Mouse (Mus musculus) lung, postnatal 0 days (tissue): ENCODE data around the gene Slc30a6. TPM values are rescaled to one million over a fixed set of nuclear protein-coding genes. Genes with fewer than 3 reads are reported as not detected.
"Not testable (repeated sequence)": the region's sequence is repeated elsewhere in the genome, so short reads cannot be mapped to it uniquely, and the experiment has no call there.

ENCODE experiments used
- ATAC-seq: fragments of 200-750 bp; cut with Nextera tagmentation; 2 replicates; pipeline ENCODE4 v1.8.0; 2017; ENCODE audit warnings: moderate library complexity
- DNase-seq: peaks from one replicate; pipeline ENCODE4 v3.0.0-alpha.2; 2016; ENCODE audit warnings: low spot score
- H3K27ac ChIP-seq: fragments of 300-500 bp; sonication (generic); 2 replicates; pipeline ENCODE4 v1.5.1; 2014; ENCODE audit warnings: antibody characterized with exemption, mild to moderate bottlenecking, low read length, mixed read lengths
- H3K27me3 ChIP-seq: fragments of 300-500 bp; sonication (generic); replicated peaks from 2 replicates; pipeline ENCODE4 v1.6.1; 2014; ENCODE audit warnings: low read length, mixed read lengths; ENCODE audit not compliant: insufficient read depth
- H3K36me3 ChIP-seq: fragments of 300-500 bp; sonication (generic); 2 replicates; pipeline ENCODE4 v1.6.1; 2014; ENCODE audit warnings: low read length, mixed read lengths; ENCODE audit not compliant: insufficient read depth
- H3K4me1 ChIP-seq: fragments of 300-500 bp; sonication (generic); 2 replicates; pipeline ENCODE4 v1.6.1; 2014; ENCODE audit warnings: antibody characterized with exemption, low read depth, low read length, mixed read lengths; ENCODE audit not compliant: insufficient read depth
- H3K4me2 ChIP-seq: fragments of 300-500 bp; sonication (generic); replicated peaks from 2 replicates; pipeline ENCODE4 v1.6.1; 2014; ENCODE audit warnings: low read depth, mild to moderate bottlenecking, low read length, moderate library complexity, mixed read lengths
- H3K4me3 ChIP-seq: fragments of 300-500 bp; sonication (generic); 2 replicates; pipeline ENCODE4 v1.5.1; 2014; ENCODE audit warnings: low read depth, low read length
- H3K9ac ChIP-seq: fragments of 300-500 bp; sonication (generic); replicated peaks from 2 replicates; pipeline ENCODE4 v1.6.1; 2014; ENCODE audit warnings: low read depth, mild to moderate bottlenecking
- H3K9me3 ChIP-seq: fragments of 300-500 bp; sonication (generic); 2 replicates; pipeline ENCODE4 v1.6.1; 2016; ENCODE audit warnings: low read length, mixed read lengths
- CTCF ChIP-seq: IDR thresholded peaks from 2 replicates; pipeline ENCODE4 v1.5.1; 2016; ENCODE audit warnings: antibody characterized with exemption, mild to moderate bottlenecking
- EP300 ChIP-seq: IDR thresholded peaks from 2 replicates; pipeline ENCODE4 v1.6.1; 2016; ENCODE audit warnings: antibody characterized with exemption, mild to moderate bottlenecking, control low read depth
- WGBS: fragments of 180-500 bp; shearing (Covaris S2); extraction: QIAGEN DNeasy Blood & Tissue Kit; methylation state at CpG from one replicate; pipeline ENCODE4 v1.1.7; 2014; 5-methylcytosine and 5-hydroxymethylcytosine counted together
- polyA plus RNA-seq: library from polyadenylated mRNA; unstranded; fragments of >200 nt; fragmentation: Nextera tagmentation; extraction: Ambion mirVana; gene quantifications from 2 replicates; pipeline ENCODE4 v1.2.1, GENCODE M21; 2015

The Slc30a6 gene
- polyA plus RNA-seq, 1 experiment from 2014 or later: 28.6 TPM

GRCm38 (mm10) chr17:74454660-74455059 is 59.3 kb downstream of the Slc30a6 start:
- Histone ChIP-seq H3K9ac (no peak overlapping the region), H3K27me3 (no peaks in the 10 kb centered on the region), H3K36me3 (no peaks in the 10 kb centered on the region), H3K4me3 (no peak overlapping the region), H3K4me2 (no peak overlapping the region), H3K9me3 (no peaks in the 10 kb centered on the region), H3K4me1 (no peaks in the 10 kb centered on the region), H3K27ac (no peak overlapping the region)
- no peak for ATAC-seq
- 77% methylated on average over 1 of the region's 1 CpGs for WGBS
- DNase-seq: no peak
- TF ChIP-seq CTCF (no peak), EP300 (no peak)

DNA sequence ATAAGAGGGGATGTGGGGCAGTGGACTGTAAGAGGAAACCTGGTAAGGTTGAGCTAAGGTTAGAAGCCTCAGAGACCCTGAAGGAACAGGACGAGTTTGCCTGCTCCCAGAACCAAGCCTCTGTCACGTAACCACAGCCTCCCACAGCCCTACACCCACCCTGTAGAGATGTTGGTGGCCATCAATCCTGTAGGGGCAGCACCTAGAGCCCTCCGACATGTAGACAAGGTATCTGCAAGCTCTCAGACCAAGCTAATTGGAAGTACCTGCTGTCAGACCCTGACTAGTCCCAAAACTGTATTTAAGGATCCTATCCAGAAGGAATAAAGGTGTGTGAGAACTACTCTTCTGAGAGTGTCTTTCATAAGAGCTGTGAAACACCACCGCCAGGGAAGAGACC is 60.0 kb downstream of the Slc30a6 start:
- no peak overlapping the region for H3K27ac ChIP-seq
- WGBS: 86% methylated on average over 4 of the region's 4 CpGs
- no peaks in the 10 kb centered on the region for H3K36me3 ChIP-seq
- H3K4me3 ChIP-seq: no peak overlapping the region
- H3K27me3 ChIP-seq: no peaks in the 10 kb centered on the region
- no peak overlapping the region for H3K4me2 ChIP-seq
- H3K9me3 ChIP-seq: no peaks in the 10 kb centered on the region
- no peak overlapping the region for H3K9ac ChIP-seq
- no peak for DNase-seq
- ATAC-seq: no peak
- TF ChIP-seq EP300: no peak
- TF ChIP-seq CTCF: no peak
- no peaks in the 10 kb centered on the region for H3K4me1 ChIP-seq

DNA sequence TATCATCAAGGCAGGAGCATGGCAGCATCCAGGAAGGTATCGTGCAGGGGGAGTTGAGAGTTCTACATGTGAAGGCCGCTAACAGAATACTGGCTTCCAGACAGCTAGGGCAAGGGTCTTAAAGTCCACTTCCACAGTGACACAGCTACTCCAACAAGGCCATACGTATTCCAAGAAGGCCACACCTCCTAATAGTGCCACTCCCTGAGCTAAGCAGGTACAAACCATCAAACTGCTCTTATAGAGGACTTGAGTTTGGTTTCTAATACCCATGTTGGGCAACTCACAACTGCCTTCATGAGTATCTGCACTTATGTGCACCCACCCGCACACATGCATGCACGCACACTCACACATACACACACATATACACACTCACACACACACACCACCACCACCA is 61.4 kb downstream of the Slc30a6 start:
- H3K27me3 ChIP-seq: no peaks in the 10 kb centered on the region
- ATAC-seq: no peak
- no peak for TF ChIP-seq CTCF
- no peak for TF ChIP-seq EP300
- no peaks in the 10 kb centered on the region for H3K4me1 ChIP-seq
- DNase-seq: no peak
- WGBS: 82% methylated on average over 5 of the region's 5 CpGs
- H3K4me3 ChIP-seq: no peak overlapping the region
- H3K36me3 ChIP-seq: no peaks in the 10 kb centered on the region
- no peak overlapping the region for H3K9ac ChIP-seq
- no peaks in the 10 kb centered on the region for H3K9me3 ChIP-seq
- no peak overlapping the region for H3K27ac ChIP-seq
- H3K4me2 ChIP-seq: no peak overlapping the region

- DNase-seq: no peak
- Histone ChIP-seq H3K36me3 (no peaks in the 10 kb centered on the region), H3K9me3 (no peaks in the 10 kb centered on the region), H3K27me3 (no peaks in the 10 kb centered on the region), H3K9ac (no peak overlapping the region), H3K4me3 (no peak overlapping the region), H3K4me2 (no peak overlapping the region), H3K4me1 (no peaks in the 10 kb centered on the region), H3K27ac (no peak overlapping the region)
- TF ChIP-seq CTCF: no peak
- TF ChIP-seq EP300: no peak
- no peak for ATAC-seq
- 54% methylated on average over 10 of the region's 10 CpGs for WGBS
These were observed 62.7 kb downstream of the Slc30a6 start for GRCm38 (mm10) chr17:74457972-74458677.

- no peak within 1 kb of the TSS for H3K27ac ChIP-seq
- no peaks in the 10 kb centered on the region for H3K27me3 ChIP-seq
- no peaks in the 10 kb centered on the region for H3K36me3 ChIP-seq
These were observed 63.5 kb downstream of the Slc30a6 start, which contains the start of gene Nlrc4 for GRCm38 (mm10) chr17:74458711-74459408. Gene Nlrc4 (minus strand): TSS chr17:74459142.

DNA sequence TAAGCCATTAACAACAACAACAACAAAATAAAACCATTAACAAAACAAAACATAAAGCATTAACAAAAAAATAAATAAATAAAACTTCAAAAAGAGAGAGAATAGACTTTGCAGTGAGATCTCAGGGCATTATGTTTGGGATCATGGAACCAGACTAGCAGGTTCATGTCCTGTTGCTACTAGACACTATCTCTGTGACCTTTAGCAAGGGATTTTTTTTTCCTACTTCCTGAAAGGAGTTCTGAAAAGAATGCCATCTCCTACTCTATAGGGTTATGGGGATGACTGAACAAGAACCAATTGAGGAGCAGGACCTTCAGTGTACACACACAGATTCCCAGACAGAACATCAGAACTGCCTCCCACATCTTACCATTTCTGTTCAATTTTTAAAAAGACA is 68.1 kb downstream of the Slc30a6 start:
- no peak overlapping the region for H3K9ac ChIP-seq
- H3K4me3 ChIP-seq: no peak overlapping the region
- no peaks in the 10 kb centered on the region for H3K4me1 ChIP-seq
- DNase-seq (no peak), ATAC-seq (no peak)
- no peak overlapping the region for H3K4me2 ChIP-seq
- no peaks in the 10 kb centered on the region for H3K36me3 ChIP-seq
- no peaks in the 10 kb centered on the region for H3K9me3 ChIP-seq
- TF ChIP-seq CTCF (no peak), EP300 (no peak)
- no peaks in the 10 kb centered on the region for H3K27me3 ChIP-seq
- H3K27ac ChIP-seq: no peak overlapping the region

More at GRCm38 (mm10) chr17:74458711-74459408, 63.5 kb downstream of the Slc30a6 start, which contains the start of gene Nlrc4:
- 51% methylated on average over 8 of the region's 8 CpGs for WGBS
- Histone ChIP-seq H3K4me2 (no peak within 1 kb of the TSS), H3K9me3 (no peaks in the 10 kb centered on the region), H3K4me1 (no peaks in the 10 kb centered on the region), H3K9ac (no peak within 1 kb of the TSS), H3K4me3 (no peak within 1 kb of the TSS)
- peak; percentile 26 for DNase-seq
- no peak for ATAC-seq
- TF ChIP-seq EP300: no peak
- TF ChIP-seq CTCF: no peak

GRCm38 (mm10) chr17:74467981-74468380 is 72.6 kb downstream of the Slc30a6 start:
- not testable (repeated sequence) for H3K4me3 ChIP-seq, DNase-seq, H3K36me3 ChIP-seq, H3K4me2 ChIP-seq, H3K9ac ChIP-seq, H3K9me3 ChIP-seq, ATAC-seq, H3K4me1 ChIP-seq, H3K27ac ChIP-seq, H3K27me3 ChIP-seq
- WGBS: 75% methylated on average over 2 of the region's 2 CpGs

GRCm38 (mm10) chr17:74470133-74470532 is 74.7 kb downstream of the Slc30a6 start:
- not testable (repeated sequence) for H3K4me2 ChIP-seq, DNase-seq, H3K36me3 ChIP-seq, ATAC-seq, H3K4me1 ChIP-seq, H3K27ac ChIP-seq, H3K27me3 ChIP-seq, H3K9me3 ChIP-seq, H3K9ac ChIP-seq, H3K4me3 ChIP-seq
- 82% methylated on average over 6 of the region's 6 CpGs for whole genome bisulfite sequencing
